ENCODE assay signal across 11 mouse cellular contexts in the genomic region with DNA sequence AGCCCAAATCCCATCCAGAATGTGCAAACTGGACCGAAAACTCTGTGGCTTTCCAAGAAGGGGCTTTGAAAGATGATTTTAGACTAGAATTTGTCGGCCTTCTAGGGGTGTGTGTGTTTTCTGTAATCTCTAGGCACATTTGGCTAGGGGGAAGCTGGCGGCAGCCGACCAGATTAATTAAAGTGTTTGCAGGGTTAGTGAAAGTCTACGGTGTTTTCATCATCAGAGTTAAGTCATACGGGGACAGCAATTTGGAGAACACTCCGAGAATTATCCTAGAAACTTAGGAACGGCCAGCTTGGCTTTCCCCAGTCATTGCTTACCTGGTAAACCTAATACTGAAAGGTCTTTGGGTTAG.
A peak's percentile ranks its signal among the peaks of the same experiment; 100 is the strongest.
DNase-seq lines count a peak whose midpoint lies in the region; ATAC-seq and TF ChIP-seq lines count a peak whose summit lies in the region.
"Had no signal": no experiment of that assay in that cellular context is flagged by ENCODE, and none has a peak within 500 bp of the region (broad histone marks: within the 10 kb centered on the region; RNA-seq: fewer than 3 reads in every experiment).

No protein-coding gene starts in this region.

- peak overlapping the region; percentile 60 for H3K27ac ChIP-seq in left cerebral cortex, adult 2 months
- H3K27ac ChIP-seq in embryonic facial prominence, embryonic 15.5 days (replicated peaks): peak overlapping the region; percentile 87
- H3K27ac ChIP-seq in heart, embryonic 16.5 days (ENCODE audit: low read length): peak overlapping the region; percentile 38
- no peak overlapping the region for H3K27ac ChIP-seq in midbrain, embryonic 11.5 days (ENCODE audit: low read depth, low read length)
- H3K27ac ChIP-seq: liver, embryonic 14.5 days had no signal

- no peak for ATAC-seq in embryonic facial prominence, embryonic 15.5 days (ENCODE audit: insufficient number of reproducible peaks, low FRiP score, low TSS enrichment, low read depth)
- ATAC-seq in heart, embryonic 16.5 days (replicated peaks; ENCODE audit: extremely low read depth, insufficient read depth, low FRiP score): 0 out of 2 replicates have a peak, but pooled peaks have one; percentile 14
- peak; percentile 14; the same call in 1 of the 2 replicates for ATAC-seq in midbrain, embryonic 11.5 days (ENCODE audit: low FRiP score)

- 51% methylated on average over 8 of the region's 8 CpGs for WGBS in embryonic facial prominence, embryonic 15.5 days
- 52% methylated on average over 8 of the region's 8 CpGs for WGBS in heart, embryonic 16.5 days
- WGBS in midbrain, embryonic 11.5 days: 86% methylated on average over 8 of the region's 8 CpGs

- no peak overlapping the region for H3K9ac ChIP-seq in embryonic facial prominence, embryonic 15.5 days
- no peak overlapping the region for H3K9ac ChIP-seq in heart, embryonic 16.5 days (ENCODE audit: low read length)
- H3K9ac ChIP-seq in midbrain, embryonic 11.5 days (ENCODE audit: low read length): no peak overlapping the region
- H3K9ac ChIP-seq: liver, embryonic 14.5 days had no signal

- no peak for TF ChIP-seq CTCF in left cerebral cortex, adult 2 months (IDR thresholded peaks at IDR 0.05)

- H3K4me2 ChIP-seq in embryonic facial prominence, embryonic 15.5 days (replicated peaks): peak overlapping the region; percentile 26; the same call in 1 of the 2 replicates
- peak overlapping the region; percentile 33; the same call in 1 of the 2 replicates for H3K4me2 ChIP-seq in heart, embryonic 16.5 days (ENCODE audit: low read depth, low read length)
- no peak overlapping the region for H3K4me2 ChIP-seq in midbrain, embryonic 11.5 days

- H3K4me3 ChIP-seq in left cerebral cortex, adult 2 months: no peak overlapping the region
- H3K4me3 ChIP-seq in embryonic facial prominence, embryonic 15.5 days (replicated peaks): no peak overlapping the region
- no peak overlapping the region for H3K4me3 ChIP-seq in heart, embryonic 16.5 days (ENCODE audit: low read length)
- H3K4me3 ChIP-seq in midbrain, embryonic 11.5 days (ENCODE audit: low read depth, low read length): no peak overlapping the region

- H3K4me1 ChIP-seq in embryonic facial prominence, embryonic 15.5 days: peaks cover 20% of the 10 kb centered on the region
- H3K4me1 ChIP-seq in heart, embryonic 16.5 days (ENCODE audit: control insufficient read depth, insufficient read depth, low read length): no peaks in the 10 kb centered on the region
- H3K4me1 ChIP-seq in midbrain, embryonic 11.5 days (ENCODE audit: control insufficient read depth, insufficient read depth, low read length): peaks cover 3% of the 10 kb centered on the region; the same call in 1 of the 2 replicates

- no peaks in the 10 kb centered on the region for H3K9me3 ChIP-seq in embryonic facial prominence, embryonic 15.5 days (replicated peaks)
- H3K9me3 ChIP-seq in heart, embryonic 16.5 days (replicated peaks; ENCODE audit: control insufficient read depth, low read length): no peaks in the 10 kb centered on the region
- H3K9me3 ChIP-seq in midbrain, embryonic 11.5 days (ENCODE audit: control insufficient read depth, low read length): no peaks in the 10 kb centered on the region
- H3K9me3 ChIP-seq: G1E had no signal

- DNase-seq in left cerebral cortex, adult 2 months (ENCODE audit: extremely low spot score in 1 of 2, low spot score in 2 of 2): no peak
- no peak for DNase-seq in left cerebral cortex, postnatal 4 days
- no peak for DNase-seq in midbrain, embryonic 11.5 days (ENCODE audit: low spot score, missing footprints)
- no peak for DNase-seq in layer of hippocampus, postnatal 25 days (ENCODE audit: extremely low spot score in 1 of 2, low spot score in 1 of 2)
- no peak for DNase-seq in natural killer cell, adult 2 months (ENCODE audit: low spot score in 2 of 2)
- DNase-seq in right cerebral cortex, postnatal 14 days: no peak
- DNase-seq: thymus, postnatal 36 days had no signal

- H3K27me3 ChIP-seq in embryonic facial prominence, embryonic 15.5 days: no peaks in the 10 kb centered on the region
- H3K27me3 ChIP-seq in heart, embryonic 16.5 days (ENCODE audit: control insufficient read depth, insufficient read depth, low read length): no peaks in the 10 kb centered on the region
- no peaks in the 10 kb centered on the region for H3K27me3 ChIP-seq in midbrain, embryonic 11.5 days (ENCODE audit: control insufficient read depth, insufficient read depth, low read length)

- no peaks in the 10 kb centered on the region for H3K36me3 ChIP-seq in embryonic facial prominence, embryonic 15.5 days
- no peaks in the 10 kb centered on the region for H3K36me3 ChIP-seq in heart, embryonic 16.5 days (ENCODE audit: control insufficient read depth, insufficient read depth)
- H3K36me3 ChIP-seq in midbrain, embryonic 11.5 days (ENCODE audit: control insufficient read depth, insufficient read depth, low read length): no peaks in the 10 kb centered on the region
- H3K36me3 ChIP-seq: G1E had no signal

- intact Hi-C loops in left cerebral cortex, adult 2 months (cut with DNase I): no loop called here
- intact Hi-C loops in left cerebral cortex, postnatal 4 days (cut with DNase I): no loop called here
